13 mouse cellular contexts compared by ENCODE assay signal in genomic region chr13:103239654-103240053, GRCm38 (mm10).
"Had no signal": no experiment of that assay in that cellular context is flagged by ENCODE, and none has a peak within 500 bp of the region (broad histone marks: within the 10 kb centered on the region; RNA-seq: fewer than 3 reads in every experiment).

No protein-coding gene starts in this region.

- H3K4me1 ChIP-seq: limb, embryonic 15.5 days; liver, embryonic 12.5 days; midbrain, embryonic 10.5 days; neural tube, embryonic 12.5 days had no signal

- DNase-seq: kidney, adult 11 months; layer of hippocampus, adult 9-11 months; lung, embryonic 14.5 days; lung, postnatal 10 days; lung, postnatal 4 days; midbrain, embryonic 14.5 days; spleen, adult 18-20 months; thymus, adult 2 months; thymus, postnatal 25 days had no signal

- H3K27me3 ChIP-seq: limb, embryonic 15.5 days; liver, embryonic 12.5 days; neural tube, embryonic 12.5 days had no signal

- H3K27ac ChIP-seq: limb, embryonic 15.5 days; liver, embryonic 12.5 days; midbrain, embryonic 10.5 days; neural tube, embryonic 12.5 days had no signal

- H3K4me2 ChIP-seq: limb, embryonic 15.5 days; liver, embryonic 12.5 days; lung, embryonic 14.5 days; neural tube, embryonic 12.5 days had no signal

- H3K9me3 ChIP-seq: limb, embryonic 15.5 days; liver, embryonic 12.5 days; midbrain, embryonic 10.5 days; neural tube, embryonic 12.5 days had no signal

- ATAC-seq: liver, embryonic 12.5 days had no signal

- H3K36me3 ChIP-seq: limb, embryonic 15.5 days; liver, embryonic 12.5 days; midbrain, embryonic 10.5 days; neural tube, embryonic 12.5 days had no signal

- H3K9ac ChIP-seq: limb, embryonic 15.5 days; liver, embryonic 12.5 days; lung, embryonic 14.5 days; neural tube, embryonic 12.5 days had no signal

- H3K4me3 ChIP-seq: limb, embryonic 15.5 days; liver, embryonic 12.5 days; midbrain, embryonic 10.5 days; neural tube, embryonic 12.5 days had no signal
